Mouse (Mus musculus): ENCODE results near the gene Rimkla. TPM values are rescaled to one million over a fixed set of nuclear protein-coding genes. Genes with fewer than 3 reads are reported as not detected.

The Rimkla gene
- total RNA-seq, 2 experiments from 2014 or later = 4.3 to 5.8 TPM

GRCm38 (mm10) chr4:119467720-119468380, 24.6 kb downstream of the Rimkla start:
- no peak for DNase-seq

DNA sequence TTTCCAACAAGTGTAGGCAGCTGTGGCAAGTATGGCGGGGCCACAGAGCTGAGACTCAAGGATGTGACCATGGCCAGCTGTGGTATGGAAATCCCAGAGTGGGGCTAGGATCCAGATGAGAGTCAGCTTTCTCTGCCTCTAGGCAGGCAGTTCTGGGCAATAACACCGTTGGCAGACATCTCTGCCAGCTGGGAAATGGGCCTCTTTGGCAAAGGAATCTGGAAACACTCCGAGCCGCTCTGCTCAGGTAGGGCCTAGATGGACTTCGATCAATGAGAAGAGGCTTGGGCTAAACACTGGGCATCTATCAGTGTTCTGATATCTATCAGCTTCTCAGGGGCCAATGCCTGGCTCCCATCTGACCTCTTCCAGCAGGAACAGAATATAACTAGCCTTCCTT, 26.6 kb downstream of the Rimkla start:
- no peak for DNase-seq

DNA sequence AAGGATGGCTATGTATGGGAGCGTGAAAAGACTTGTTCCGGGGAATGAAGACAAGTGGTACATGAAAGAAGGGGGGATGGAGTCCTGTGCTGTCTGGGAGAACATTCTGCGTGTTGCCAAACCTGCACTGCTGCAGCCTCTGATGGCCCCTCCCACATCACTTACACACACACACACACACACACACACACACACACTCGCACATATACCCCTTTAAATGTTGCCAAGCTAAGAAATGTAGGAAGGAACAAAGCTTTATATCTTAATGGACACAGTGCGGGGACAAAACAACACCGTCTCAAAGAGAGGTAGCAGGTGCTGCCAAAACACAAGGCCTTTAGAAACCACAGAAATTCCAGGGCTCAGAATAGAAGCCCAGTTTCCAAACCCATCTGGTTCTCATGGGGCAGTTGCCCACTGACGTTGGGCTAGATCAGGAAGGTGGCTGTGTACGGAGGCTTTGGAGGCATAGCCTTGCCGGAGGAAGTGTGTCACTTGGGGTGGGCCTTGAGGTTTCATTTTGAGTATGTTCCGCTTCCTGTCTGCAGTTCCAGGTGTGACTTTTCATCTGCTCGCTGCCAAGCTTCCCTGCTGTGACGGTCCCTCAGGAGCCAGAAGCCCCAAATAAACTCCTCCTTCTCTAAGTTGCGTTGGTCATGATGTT, 28.5 kb downstream of the Rimkla start:
- DNase-seq = peak; percentile 14

DNA sequence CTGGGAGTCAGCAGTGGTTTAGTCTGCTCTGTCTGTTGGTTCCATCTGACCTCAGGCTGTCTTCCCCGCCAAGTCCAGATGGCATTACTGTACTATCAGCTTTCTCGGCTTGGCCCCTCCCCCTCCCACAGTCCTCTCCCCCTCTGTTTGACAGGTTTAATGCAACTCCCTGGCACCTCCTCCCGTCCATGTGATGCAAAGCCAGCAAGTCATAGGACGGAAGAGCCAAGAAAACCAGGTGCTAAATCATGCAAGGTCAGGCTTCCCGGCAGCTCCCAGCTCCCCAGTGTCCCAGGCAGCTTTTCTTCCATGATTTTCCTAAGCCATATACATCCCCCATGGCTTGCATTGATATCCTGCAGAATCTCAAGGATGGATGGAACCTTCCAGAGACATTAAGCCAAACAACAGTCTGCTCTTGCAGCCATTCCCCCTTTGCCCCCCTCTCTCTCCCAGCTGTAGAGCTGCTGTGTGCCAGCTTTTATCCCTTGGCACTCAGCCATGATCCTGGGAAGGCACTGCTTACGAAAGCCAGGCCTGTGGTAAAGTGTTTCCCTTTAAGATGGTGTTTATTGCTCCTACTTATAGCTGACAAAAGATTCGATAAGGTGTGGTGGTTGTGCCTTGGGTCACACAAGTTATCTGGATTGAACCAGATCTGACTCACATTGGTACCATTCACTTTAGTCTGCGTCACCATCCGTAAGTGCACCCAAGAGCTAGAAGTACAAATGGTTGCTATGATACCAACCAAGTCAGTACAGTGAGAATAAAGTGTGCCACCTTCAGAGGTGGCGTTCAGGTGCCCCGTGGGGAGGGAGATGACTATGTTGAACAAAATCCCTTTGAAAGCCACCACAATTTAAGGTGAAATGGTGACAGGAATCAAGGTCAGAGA, 29.3 kb downstream of the Rimkla start:
- DNase-seq = peak; percentile 82

DNA sequence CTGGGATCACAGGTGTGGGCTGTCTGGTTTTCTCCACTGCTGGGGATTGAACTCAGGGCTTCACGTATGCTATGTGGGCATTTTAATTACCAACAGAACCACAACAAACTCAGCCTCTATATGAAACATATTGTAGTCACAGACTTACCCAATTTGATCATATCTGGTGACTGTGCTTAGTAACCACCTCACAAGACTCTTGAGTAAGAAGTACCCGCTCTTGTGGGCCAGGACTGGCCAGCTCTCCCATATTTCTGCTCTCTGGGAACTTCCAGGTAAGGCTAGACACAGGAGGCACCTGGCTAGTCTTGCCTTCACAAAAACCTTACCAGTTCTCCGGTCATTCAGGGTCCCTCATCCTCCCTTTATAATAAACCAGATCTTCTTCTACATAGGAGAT, 30.0 kb downstream of the Rimkla start:
- no peak for DNase-seq

- DNase-seq = peak; percentile 78
These were observed 31.7 kb downstream of the Rimkla start for GRCm38 (mm10) chr4:119460728-119461141.

- DNase-seq = peak; percentile 54
These were observed 32.1 kb downstream of the Rimkla start for GRCm38 (mm10) chr4:119460296-119460695.

GRCm38 (mm10) chr4:119453533-119453932, 38.9 kb downstream of the Rimkla start:
- DNase-seq = no peak

DNA sequence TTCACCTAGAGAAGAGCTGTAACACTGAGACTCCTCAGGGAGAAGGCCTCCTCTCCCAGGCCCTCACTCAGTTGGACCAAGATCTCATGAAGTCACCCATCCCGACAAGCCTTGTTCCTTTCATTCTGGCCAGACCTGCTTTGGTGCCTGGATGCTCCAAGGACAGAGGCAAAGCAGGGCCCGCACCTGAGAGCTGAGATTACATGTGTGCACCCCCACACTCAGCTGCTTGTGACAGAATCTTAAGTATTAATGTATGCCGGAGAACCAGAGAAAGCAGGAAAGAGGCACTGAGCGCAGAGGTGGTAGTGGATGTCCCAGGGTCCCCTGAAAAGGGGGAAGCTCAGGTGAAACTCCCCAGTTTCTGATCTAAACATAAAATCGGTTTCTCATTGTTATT, 39.3 kb downstream of the Rimkla start:
- DNase-seq = no peak

DNA sequence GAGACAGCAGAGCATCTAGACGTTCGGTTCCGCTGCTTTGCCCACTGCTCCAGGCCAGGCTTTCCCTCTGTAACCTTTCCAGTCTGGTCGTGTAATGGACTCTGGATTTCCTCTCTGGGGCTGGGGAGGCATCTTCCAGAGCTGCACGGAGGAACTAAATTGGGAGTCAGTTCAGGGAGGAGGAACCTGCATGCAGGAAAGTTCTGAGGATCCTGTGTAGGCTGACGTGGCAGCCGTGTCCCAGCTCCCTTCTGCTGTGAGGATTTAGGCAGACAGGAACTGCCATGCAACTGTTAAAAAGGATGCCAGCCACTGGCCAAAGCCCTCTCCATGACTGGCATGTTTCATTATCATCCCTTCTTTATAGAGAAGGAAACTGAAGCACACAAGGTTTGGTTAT, 42.0 kb downstream of the Rimkla start:
- DNase-seq = no peak

DNA sequence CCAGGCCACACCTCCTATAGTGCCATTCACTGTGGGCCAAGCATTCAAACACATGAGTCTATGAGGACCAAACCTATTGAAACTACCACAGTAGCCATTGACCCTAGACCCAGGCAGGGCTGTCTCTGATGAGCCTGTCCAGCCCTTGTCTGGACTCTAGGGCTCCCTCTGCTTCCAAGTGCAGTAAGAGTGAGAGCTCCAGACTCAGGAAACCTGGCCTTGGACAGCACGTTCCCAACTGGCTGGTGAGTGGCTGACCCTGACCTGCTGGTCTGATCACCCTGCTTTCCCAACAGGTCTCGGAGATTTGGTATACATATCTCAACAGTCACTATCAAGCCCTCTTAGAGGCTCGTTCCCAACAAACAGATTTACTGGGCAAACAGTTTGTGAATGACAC, 44.6 kb downstream of the Rimkla start:
- DNase-seq = no peak

DNA sequence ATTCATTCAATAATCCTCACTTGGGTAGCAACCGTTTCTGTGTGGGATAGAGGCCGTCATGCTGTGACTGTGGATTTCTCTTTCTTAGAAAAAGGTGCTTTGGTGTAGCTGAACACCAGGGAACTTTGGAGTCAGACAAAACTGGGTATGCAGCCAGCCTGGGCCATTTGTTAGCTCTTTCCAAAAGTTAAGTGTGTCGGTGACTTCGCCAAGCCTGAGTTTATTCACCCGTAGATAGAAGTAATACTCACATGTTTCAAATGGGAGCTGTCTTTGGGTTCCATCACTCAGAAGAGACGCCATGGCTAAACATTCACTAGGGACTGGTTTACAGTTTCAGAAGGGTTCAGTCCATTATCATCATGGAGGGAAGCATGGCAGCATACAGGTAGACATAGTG, 45.2 kb downstream of the Rimkla start:
- DNase-seq = no peak

DNA sequence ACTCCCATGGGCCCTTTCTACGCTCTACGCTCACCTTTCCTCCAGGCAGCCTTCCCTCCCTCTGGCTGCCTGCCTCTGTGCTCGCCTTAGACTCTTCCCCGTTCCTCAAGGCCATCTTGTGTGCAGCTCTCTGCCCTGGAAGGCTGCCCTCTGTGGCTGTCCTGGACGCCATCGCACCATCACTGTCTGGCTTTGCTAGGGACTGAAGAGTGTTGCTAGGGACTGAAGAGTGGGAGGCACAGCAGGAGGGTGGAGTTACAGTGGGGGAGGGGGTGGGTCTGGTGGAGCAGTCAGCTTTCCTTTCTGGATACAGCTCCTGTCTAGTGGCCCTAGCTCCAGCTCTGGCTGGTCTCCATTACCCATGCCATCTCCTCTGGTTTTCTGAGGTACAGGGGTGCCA, 49.9 kb downstream of the Rimkla start:
- DNase-seq = no peak

DNA sequence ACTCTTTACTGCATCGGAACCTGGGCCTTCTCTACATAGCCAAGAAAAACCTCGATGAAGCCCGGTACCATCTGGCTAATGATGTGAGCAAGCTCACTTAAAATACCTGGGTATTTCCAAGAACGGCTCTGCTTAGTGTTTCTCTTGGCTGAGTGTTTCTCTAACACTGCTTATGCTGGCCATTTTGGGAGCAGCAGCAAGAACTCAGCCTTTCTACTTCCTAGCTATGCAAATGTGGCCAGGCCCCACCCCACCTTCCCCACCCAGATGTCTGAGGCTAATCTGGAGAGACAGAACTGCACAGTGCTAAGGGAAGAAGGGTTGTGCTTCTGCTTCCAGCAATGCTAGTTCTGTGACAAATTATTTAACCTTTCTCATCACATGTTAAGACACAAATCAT, 50.6 kb downstream of the Rimkla start:
- DNase-seq = no peak

DNA sequence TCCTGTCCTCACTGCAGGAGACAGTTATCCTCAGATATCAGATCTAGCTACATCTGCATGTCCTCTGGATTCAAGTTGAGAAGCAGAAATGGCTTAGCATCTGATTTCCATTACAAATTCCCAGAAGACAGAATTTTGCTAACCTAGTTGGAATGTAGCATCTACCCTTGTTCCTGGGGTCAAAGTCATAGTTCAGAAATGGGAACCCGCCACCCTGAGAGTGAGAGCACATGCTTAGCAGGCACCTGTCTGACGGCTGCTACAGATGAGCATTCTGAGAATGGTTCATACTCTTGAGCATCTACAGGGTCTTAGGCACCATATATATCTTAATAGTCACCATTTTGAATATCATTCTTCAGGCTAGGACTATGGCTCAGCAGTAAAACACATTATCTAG, 54.5 kb downstream of the Rimkla start:
- DNase-seq = no peak

GRCm38 (mm10) chr4:119430678-119431077, 61.8 kb downstream of the Rimkla start:
- peak; percentile 68 for DNase-seq

- DNase-seq = peak; percentile 20
These were observed 64.7 kb downstream of the Rimkla start for GRCm38 (mm10) chr4:119427680-119428079.

- no peak for DNase-seq
These were observed 66.8 kb downstream of the Rimkla start for GRCm38 (mm10) chr4:119425601-119426000.

GRCm38 (mm10) chr4:119425077-119425476, 67.4 kb downstream of the Rimkla start:
- no peak for DNase-seq

- peak; percentile 91 for DNase-seq
These were observed 70.0 kb downstream of the Rimkla start, which contains the start of the genes Ppcs and Zmynd12 for GRCm38 (mm10) chr4:119422294-119422964. Ppcs (minus strand) TSS chr4:119422420. Zmynd12 (plus strand) TSS chr4:119422814.

DNA sequence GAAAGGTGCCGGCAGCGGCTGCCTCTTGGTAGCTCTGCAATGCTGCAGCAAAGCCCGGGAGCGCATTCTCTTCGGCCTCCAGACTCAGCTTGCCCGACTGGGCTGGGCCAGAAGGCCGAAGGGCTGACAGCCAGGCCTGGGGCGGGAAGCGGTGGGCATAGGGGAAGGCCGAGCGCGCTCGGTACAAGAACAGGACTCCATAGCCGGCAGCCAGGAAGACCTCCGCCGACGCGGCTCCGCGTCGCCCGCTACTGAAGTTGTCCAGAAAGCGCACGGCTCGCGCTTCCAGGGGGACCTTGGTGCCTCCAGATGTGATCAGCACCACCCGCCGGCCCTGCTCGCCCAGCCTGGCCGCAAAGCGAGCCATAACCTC, 70.5 kb downstream of the Rimkla start:
- peak; percentile 49 for DNase-seq

- no peak for DNase-seq
These were observed 71.2 kb downstream of the Rimkla start for GRCm38 (mm10) chr4:119421191-119421590.

- no peak for DNase-seq
These were observed 74.5 kb downstream of the Rimkla start for GRCm38 (mm10) chr4:119417894-119418293.
